Mouse (Mus musculus) MEL-GATA-1-ER (cell line): ENCODE measurements around the gene Apbb1ip.

Source experiments
- DNase-seq: peaks from one replicate; pipeline ENCODE4 v3.0.0-alpha.2; 2012; ENCODE audit warnings: low read depth; ENCODE audit errors: extremely low read depth

The Apbb1ip gene

GRCm38 (mm10) chr2:22775213-22775612 lies 1.3 kb downstream of the Apbb1ip start:
- peak; percentile 47 for DNase-seq

- no peak for DNase-seq
These were observed 1.8 kb downstream of the Apbb1ip start for GRCm38 (mm10) chr2:22775681-22776080.

- no peak for DNase-seq
These were observed 2.8 kb downstream of the Apbb1ip start for GRCm38 (mm10) chr2:22776568-22777230.

DNA sequence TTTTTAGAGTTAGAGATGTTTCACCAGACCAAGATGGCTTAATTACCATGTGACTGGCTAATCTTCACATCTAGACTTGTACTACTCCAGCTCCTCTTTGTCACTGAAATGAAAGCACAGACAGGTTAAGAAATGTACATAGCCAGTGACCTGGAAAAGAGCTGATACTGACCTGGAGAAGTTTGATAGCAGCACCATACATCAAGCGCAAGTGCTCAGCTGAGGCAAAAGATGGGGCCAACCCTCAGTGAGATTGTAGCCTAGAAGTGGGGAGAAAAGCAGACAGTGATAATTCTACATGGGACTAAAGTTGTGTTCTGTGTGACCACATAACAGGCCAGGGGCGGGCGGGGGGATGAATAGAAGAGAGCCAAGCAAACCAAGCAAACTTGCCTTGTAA lies 3.9 kb downstream of the Apbb1ip start:
- no peak for DNase-seq

DNA sequence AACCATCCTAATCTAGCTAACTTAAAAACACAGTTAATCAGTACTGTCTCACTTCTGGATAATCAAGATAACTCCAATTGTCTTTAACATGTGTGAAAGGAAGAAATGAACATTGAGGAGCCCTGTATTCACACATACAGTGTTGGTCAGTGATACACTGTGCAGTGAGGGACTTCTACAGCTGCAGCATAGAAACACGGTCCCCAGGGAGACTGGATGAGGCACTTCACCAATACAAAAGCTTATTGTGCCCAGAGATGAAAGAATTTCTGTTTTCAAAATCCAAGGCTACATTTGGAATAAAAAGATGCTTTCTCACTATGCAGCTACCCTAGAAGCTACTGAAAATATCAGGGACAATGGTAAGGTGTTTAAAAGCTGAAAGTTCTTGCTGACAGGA lies 7.0 kb downstream of the Apbb1ip start:
- DNase-seq, result no peak

GRCm38 (mm10) chr2:22781387-22782009 lies 7.6 kb downstream of the Apbb1ip start:
- peak; percentile 61 for DNase-seq

GRCm38 (mm10) chr2:22782057-22782456 lies 8.2 kb downstream of the Apbb1ip start:
- DNase-seq, result peak; percentile 75

DNA sequence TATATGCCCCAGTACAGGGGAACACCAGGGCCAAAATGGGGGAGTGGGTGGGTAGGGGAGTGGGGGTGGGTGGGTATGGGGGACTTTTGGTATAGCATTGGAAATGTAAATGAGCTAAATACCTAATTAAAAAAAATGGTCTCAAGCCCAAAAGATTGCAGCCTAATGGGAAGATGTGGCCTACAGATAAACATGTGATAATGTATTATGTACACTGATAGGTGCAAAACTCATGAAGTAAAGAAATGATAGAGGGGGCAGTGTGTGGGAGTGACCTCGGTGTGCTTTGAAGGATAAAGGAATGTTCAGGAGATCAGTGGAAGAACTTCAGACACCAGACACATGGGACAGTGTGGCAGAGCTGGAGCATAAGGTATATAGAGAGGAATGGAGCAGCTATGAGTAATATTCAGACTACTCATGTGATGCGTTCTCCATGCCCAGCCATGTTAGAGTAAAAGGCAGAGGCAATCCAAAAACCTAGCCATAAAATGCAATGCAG lies 9.3 kb downstream of the Apbb1ip start:
- DNase-seq, result no peak

- no peak for DNase-seq
These were observed 10.3 kb downstream of the Apbb1ip start for GRCm38 (mm10) chr2:22784186-22784585.

DNA sequence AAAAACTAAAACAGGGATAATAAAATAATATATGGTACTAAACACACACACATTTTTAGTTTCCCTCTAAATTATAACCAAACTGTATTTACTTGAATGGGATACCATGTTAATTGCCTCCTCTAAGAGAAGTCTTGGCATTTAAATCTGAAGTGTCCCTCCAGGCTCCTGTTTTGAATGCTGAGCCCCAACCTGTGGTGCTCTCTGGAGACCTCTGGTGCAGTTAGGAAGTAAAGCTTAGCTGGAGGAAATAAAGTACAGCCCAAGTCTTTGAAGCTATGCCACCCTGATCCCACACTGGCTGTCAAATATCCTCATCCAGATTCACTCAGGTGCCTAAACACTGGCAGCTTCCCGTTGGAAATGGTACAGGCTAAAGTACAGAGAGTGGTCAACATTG lies 10.9 kb downstream of the Apbb1ip start:
- no peak for DNase-seq

DNA sequence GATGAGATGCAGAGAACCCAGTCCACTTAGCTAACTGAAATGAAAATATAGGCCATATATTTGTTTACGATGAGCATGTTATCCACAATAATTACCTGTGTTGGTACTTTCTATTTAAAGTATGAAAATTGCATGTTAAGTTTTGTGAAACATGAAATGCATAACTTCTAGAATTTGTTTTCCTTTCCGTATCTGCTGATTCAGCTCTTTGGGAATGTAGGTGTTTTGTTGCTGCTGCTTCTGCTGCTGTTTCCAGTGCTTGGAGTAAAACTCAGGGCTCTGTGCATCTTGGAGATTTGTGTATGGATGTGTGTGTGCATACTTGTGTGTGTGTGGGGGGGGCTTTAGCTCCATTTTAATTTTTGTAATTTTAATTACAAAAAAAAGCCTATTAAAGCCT lies 14.8 kb downstream of the Apbb1ip start:
- no peak for DNase-seq

DNA sequence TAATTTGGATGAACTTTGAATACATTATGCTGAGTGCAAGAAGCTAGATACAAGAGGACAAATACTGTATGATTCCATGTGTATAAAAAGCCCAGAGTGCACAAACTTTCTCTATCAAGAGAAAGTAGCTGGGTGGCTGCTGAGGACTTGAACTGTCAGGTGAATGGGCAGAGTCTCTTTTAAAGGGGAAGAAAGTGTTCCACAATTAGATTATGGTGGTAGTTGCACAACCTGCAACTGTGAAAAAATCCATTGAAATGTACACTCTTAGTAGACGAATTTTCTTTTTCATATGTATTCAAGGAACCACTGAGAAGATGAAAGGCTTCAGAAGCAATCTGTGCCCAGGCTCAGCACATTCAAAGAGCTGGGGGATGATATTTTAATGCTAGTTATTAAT lies 15.7 kb downstream of the Apbb1ip start:
- DNase-seq, result no peak

GRCm38 (mm10) chr2:22790435-22790834 lies 16.5 kb downstream of the Apbb1ip start:
- DNase-seq, result peak; percentile 39

DNA sequence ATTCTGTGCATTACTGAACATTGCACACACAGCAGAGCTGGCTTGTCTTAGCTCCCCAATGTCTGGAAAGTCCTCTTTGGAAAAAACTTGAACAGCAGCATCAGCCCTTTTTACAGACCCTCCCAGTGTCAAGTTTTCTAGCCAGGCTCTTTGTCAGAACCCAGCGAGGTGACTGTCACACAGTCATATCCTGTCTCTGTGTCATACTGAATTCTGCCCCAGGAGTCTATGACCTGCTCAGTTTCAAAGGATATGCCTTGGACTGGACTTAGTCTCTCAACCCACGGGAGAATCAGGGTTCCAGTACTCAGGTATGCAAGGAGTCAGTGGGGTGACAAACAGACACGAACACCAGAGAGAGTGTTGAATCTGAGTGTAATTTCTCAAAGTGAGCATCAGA lies 21.2 kb downstream of the Apbb1ip start:
- no peak for DNase-seq

DNA sequence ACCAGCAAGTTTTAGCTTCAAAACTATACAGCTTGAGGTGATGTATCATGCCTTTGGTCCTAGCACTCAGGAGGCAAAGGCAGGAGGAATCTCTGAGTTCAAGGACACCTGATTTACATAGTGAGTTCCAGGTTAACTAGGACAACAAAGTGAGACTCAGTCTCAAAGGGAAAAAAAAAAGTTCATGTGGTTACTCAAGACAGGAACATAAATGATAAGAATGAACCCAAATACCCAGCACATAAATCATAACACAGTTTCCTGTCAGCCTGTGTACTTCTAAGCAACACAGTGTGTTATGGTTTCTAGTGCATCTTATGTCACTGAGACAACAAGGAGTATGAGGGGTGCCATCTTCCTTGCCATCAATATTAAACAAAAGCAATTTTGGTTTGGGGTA lies 22.6 kb downstream of the Apbb1ip start:
- no peak for DNase-seq

DNA sequence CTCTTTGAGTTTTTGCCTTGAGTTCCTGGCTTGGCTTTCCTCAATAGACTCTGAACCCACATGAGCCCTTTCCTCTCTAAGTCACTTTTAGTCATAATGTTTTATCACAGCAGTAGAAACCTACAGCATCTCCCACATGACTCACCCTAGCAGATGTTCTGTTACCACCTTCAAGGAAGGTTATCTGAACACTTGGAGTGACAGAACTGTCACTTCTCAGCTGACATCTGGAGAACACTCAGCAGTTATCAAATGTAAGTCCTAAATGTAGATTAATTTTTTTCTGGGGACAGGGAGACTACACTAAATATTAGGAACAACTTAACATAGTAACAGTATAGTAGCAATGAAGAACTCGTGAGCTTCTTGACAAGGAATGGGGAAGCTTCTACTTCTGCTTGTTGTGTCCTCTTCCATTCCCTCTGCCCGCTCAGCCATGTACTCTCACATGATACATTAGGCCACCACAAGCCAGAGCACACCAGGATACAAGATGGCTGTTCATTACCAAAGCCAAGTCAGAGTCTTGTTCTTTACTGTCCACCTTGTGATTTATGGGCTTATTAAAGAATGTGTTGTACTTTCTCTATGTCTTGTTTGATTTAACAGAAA lies 25.6 kb downstream of the Apbb1ip start:
- peak; percentile 33 for DNase-seq

GRCm38 (mm10) chr2:22805589-22805988 lies 31.7 kb downstream of the Apbb1ip start:
- DNase-seq, result no peak

DNA sequence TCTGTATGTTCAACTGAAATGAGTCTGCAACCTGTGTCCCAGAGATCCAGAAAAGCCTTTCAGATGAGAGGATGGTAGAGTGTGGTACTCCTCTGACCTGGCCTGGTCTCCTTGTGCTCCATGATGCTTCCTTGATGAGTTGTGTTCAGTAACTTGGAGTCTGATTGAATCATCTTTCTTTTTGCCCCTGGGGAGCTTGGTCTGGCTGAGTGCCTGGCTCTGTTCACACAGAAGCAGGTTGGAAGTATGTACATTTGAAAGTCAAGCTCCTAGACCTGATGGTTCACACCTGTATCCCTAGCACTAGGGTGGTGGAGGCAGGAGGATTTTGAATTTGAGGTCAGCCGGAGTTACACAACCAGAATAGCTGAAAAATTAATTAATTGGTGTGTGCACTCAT lies 32.7 kb downstream of the Apbb1ip start:
- DNase-seq, result no peak

- peak; percentile 37 for DNase-seq
These were observed 33.4 kb downstream of the Apbb1ip start for GRCm38 (mm10) chr2:22807312-22807711.

GRCm38 (mm10) chr2:22810851-22811250 lies 37.0 kb downstream of the Apbb1ip start:
- DNase-seq, result no peak

DNA sequence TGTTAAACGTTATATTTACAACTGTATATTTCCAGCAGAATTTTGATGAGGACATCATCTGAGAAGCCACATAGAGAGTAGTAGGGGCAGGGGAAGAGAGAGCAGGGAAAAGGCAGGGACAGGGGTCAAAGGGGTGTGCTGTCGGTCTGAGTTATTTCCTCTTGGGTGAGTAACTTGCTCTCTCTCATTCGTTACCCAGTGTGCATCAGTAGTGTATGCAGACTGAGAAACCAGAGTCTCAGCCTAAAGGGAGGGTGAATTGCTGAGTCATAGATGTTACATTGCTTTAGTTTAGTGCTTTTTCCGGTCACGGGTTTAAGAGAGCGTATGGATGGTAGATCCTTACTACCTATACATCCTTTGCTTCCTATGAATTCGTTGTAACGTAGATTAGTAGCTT lies 37.6 kb downstream of the Apbb1ip start:
- DNase-seq, result no peak

GRCm38 (mm10) chr2:22813921-22814320 lies 40.0 kb downstream of the Apbb1ip start:
- no peak for DNase-seq

GRCm38 (mm10) chr2:22815674-22816073 lies 41.8 kb downstream of the Apbb1ip start:
- DNase-seq, result peak; percentile 49
